Mouse (Mus musculus) CH12.LX (cell line): ENCODE results near the gene Crybg2. TPM values are rescaled to one million over a fixed set of nuclear protein-coding genes. Genes with fewer than 3 reads are reported as not detected.
A peak's percentile ranks its signal among the peaks of the same experiment; 100 is the strongest.

Source experiments
- DNase-seq: peaks from one replicate; pipeline ENCODE4 v3.0.0-alpha.2; 2013; ENCODE audit errors: extremely low read depth
- H3K27ac ChIP-seq: 2 replicates; pipeline ENCODE4 v1.5.1; 2012; ENCODE audit warnings: low read depth, mild to moderate bottlenecking, control low read depth, moderate library complexity; ENCODE audit not compliant: insufficient read depth
- H3K27me3 ChIP-seq: replicated peaks from 2 replicates; pipeline ENCODE3; 2012; ENCODE audit warnings: inconsistent platforms
- H3K36me3 ChIP-seq, 2 experiments: replicated peaks in 1 of 2; 2 replicates each; pipeline versions ENCODE3 to v1.6.1; 2012; ENCODE audit warnings: inconsistent platforms in 1 of 2, low read length in 1 of 2, mild to moderate bottlenecking in 1 of 2, mixed read lengths in 1 of 2, moderate library complexity in 1 of 2; ENCODE audit not compliant: control insufficient read depth in 1 of 2, insufficient read depth in 1 of 2
- H3K4me1 ChIP-seq, 2 experiments: 2 replicates each; pipeline ENCODE4 v1.6.1; 2012; ENCODE audit warnings: inconsistent platforms in 1 of 2, moderate library complexity in 1 of 2; ENCODE audit not compliant: insufficient read depth in 2 of 2, control insufficient read depth in 1 of 2
- H3K4me2 ChIP-seq: 2 replicates; pipeline ENCODE4 v1.6.1; 2012; ENCODE audit warnings: low read depth, mild to moderate bottlenecking, control low read depth; ENCODE audit not compliant: poor library complexity, insufficient read depth, severe bottlenecking
- H3K4me3 ChIP-seq, 3 experiments: fragments of 150-350 bp in 1 of 3; sonication (generic) in 1 of 3; replicated peaks in 1 of 3; 2 replicates each; pipeline versions ENCODE3 to v1.5.1; 2011 to 2012; ENCODE audit warnings: low read depth in 2 of 3, low read length in 2 of 3, mild to moderate bottlenecking in 2 of 3, moderate library complexity in 2 of 3, control low read depth in 1 of 3, improper control_type of control experiment in 1 of 3, inconsistent platforms in 1 of 3, mixed read lengths in 1 of 3; ENCODE audit not compliant: poor library complexity in 1 of 3
- H3K79me2 ChIP-seq: replicated peaks from 2 replicates; pipeline ENCODE4 v1.6.1; 2012; ENCODE audit warnings: mild to moderate bottlenecking, moderate library complexity; ENCODE audit not compliant: control insufficient read depth, poor library complexity, insufficient read depth, severe bottlenecking; ENCODE audit errors: extremely low read depth
- H3K9ac ChIP-seq: 2 replicates; pipeline ENCODE4 v1.6.1; 2012; ENCODE audit warnings: low read depth, mild to moderate bottlenecking, control low read depth, moderate library complexity; ENCODE audit not compliant: insufficient read depth
- H3K9me3 ChIP-seq: replicated peaks from 2 replicates; pipeline ENCODE3; 2012; ENCODE audit warnings: low read length, inconsistent platforms, mixed read lengths
- BHLHE40 ChIP-seq: IDR thresholded peaks from 2 replicates; pipeline ENCODE4 v1.6.1; 2011; ENCODE audit warnings: mild to moderate bottlenecking, low read depth, low read length, improper control_type of control experiment
- ELF1 ChIP-seq: IDR thresholded peaks from 2 replicates; pipeline ENCODE4 v1.6.1; 2014; ENCODE audit warnings: low read depth, mild to moderate bottlenecking, inconsistent platforms, low read length, improper control_type of control experiment
- EP300 ChIP-seq: IDR thresholded peaks from 2 replicates; pipeline ENCODE4 v1.6.1; 2011; ENCODE audit warnings: low read length, improper control_type of control experiment
- GABPA ChIP-seq: IDR thresholded peaks from 2 replicates; pipeline ENCODE4 v1.6.1; 2012; ENCODE audit warnings: low read depth, low read length, improper control_type of control experiment, inconsistent platforms; ENCODE audit not compliant: insufficient replicate concordance
- JUND ChIP-seq: conservative IDR thresholded peaks from 2 replicates; pipeline ENCODE4 v1.6.1; 2011; ENCODE audit warnings: low read depth, low read length, improper control_type of control experiment
- KAT2A ChIP-seq: IDR thresholded peaks from 2 replicates; pipeline ENCODE4 v1.6.1; 2012; ENCODE audit warnings: low read length, improper control_type of control experiment, inconsistent platforms; ENCODE audit not compliant: insufficient replicate concordance
- MXI1 ChIP-seq: IDR thresholded peaks from 2 replicates; pipeline ENCODE4 v1.6.1; 2011; ENCODE audit warnings: mild to moderate bottlenecking, low read depth, low read length, improper control_type of control experiment
- MYC ChIP-seq: IDR thresholded peaks from 2 replicates; pipeline ENCODE4 v1.6.1; 2011; ENCODE audit warnings: low read depth, mild to moderate bottlenecking, improper control_type of control experiment, low read length
- NRF1 ChIP-seq: IDR thresholded peaks from 2 replicates; pipeline ENCODE4 v1.6.1; 2014; ENCODE audit warnings: low read depth, mild to moderate bottlenecking, inconsistent platforms, low read length, improper control_type of control experiment, moderate library complexity
- PAX5 ChIP-seq: IDR thresholded peaks from 2 replicates; pipeline ENCODE4 v1.6.1; 2012; ENCODE audit warnings: low read length, inconsistent platforms, mixed read lengths
- POLR2A ChIP-seq: IDR thresholded peaks from 2 replicates; pipeline ENCODE4 v1.6.1; 2011; ENCODE audit warnings: low read depth, mild to moderate bottlenecking, improper control_type of control experiment, low read length
- POLR2AphosphoS2 ChIP-seq: IDR thresholded peaks from 2 replicates; pipeline ENCODE4 v1.6.1; 2011; ENCODE audit warnings: low read depth, low read length, improper control_type of control experiment
- SIN3A ChIP-seq: IDR thresholded peaks from 2 replicates; pipeline ENCODE4 v1.6.1; 2012; ENCODE audit warnings: low read length, improper control_type of control experiment, inconsistent platforms
- SMC3 ChIP-seq: IDR thresholded peaks from 2 replicates; pipeline ENCODE4 v1.6.1; 2011; ENCODE audit warnings: low read depth, low read length, improper control_type of control experiment
- TBP ChIP-seq: conservative IDR thresholded peaks from 2 replicates; pipeline ENCODE4 v1.6.1; 2011; ENCODE audit warnings: low read depth, low read length, improper control_type of control experiment
- UBTF ChIP-seq: IDR thresholded peaks from 2 replicates; pipeline ENCODE4 v1.6.1; 2012; ENCODE audit warnings: low read depth, mild to moderate bottlenecking, inconsistent platforms, low read length, improper control_type of control experiment, moderate library complexity
- USF2 ChIP-seq: conservative IDR thresholded peaks from 2 replicates; pipeline ENCODE4 v1.6.1; 2011; ENCODE audit warnings: low read depth, low read length, improper control_type of control experiment
- ZKSCAN1 ChIP-seq: IDR thresholded peaks from 2 replicates; pipeline ENCODE4 v1.6.1; 2012; ENCODE audit warnings: low read depth, inconsistent platforms, low read length, improper control_type of control experiment, borderline replicate concordance
- dilution Hi-C: fragments of 300-500 bp; cut with MboI; formaldehyde crosslinking; loops from 2 replicates; pipeline ENCODE4 v1.14.3; 2020; ENCODE audit warnings: low sequenced_read_pairs; ENCODE audit not compliant: extremely low pct_unique_long_range_greater_than_20kb, extremely low pct_ligation_motif_present
- in situ Hi-C: fragments of 300-500 bp; cut with MboI; formaldehyde crosslinking; loops from 3 replicates; pipeline ENCODE4 v1.14.3; 2019; ENCODE audit warnings: low sequenced_read_pairs, low pct_ligation_motif_present, low pct_unique_long_range_greater_than_20kb, mixed read lengths
- polyA plus RNA-seq: library from polyadenylated mRNA; unstranded; fragments of >175 nt; gene quantifications from 2 replicates; pipeline ENCODE4 v1.2.1, GENCODE M21; 2012; ENCODE audit warnings: low read depth; ENCODE audit not compliant: insufficient read length
- total RNA-seq, 2 experiments: library from RNA; depleted of rRNA; stranded (reverse); fragments of 300-350 nt in 1 of 2; fragments of >200 nt in 1 of 2; gene quantifications; 2 replicates each; pipeline ENCODE4 v1.2.3; 2012 to 2014

The Crybg2 gene
- total and polyA plus RNA-seq, 3 experiments: 3.6 to 15.6 (median 9.2) TPM

- Histone ChIP-seq H3K9ac (no peak overlapping the region), H3K9me3 (peaks cover 15% of the 10 kb centered on the region), H3K4me2 (no peak overlapping the region), H3K4me3 (no peak overlapping the region), H3K79me2 (no peaks in the 10 kb centered on the region), H3K27me3 (peaks cover 12% of the 10 kb centered on the region), H3K27ac (no peak overlapping the region), H3K4me1 (no peaks in the 10 kb centered on the region), H3K36me3 (no peaks in the 10 kb centered on the region)
- dilution Hi-C loops: no loop called here
- peak; percentile 26 for DNase-seq
- TF ChIP-seq MXI1 (peak; percentile 98), TBP (no peak), SIN3A (peak; percentile 100)
- in situ Hi-C loops: no loop called here
These were observed 40.0 kb upstream of the Crybg2 start for GRCm38 (mm10) chr4:134020621-134021020.

- no peak for DNase-seq
- Histone ChIP-seq H3K4me3 (no peak overlapping the region), H3K36me3 (no peaks in the 10 kb centered on the region), H3K27me3 (peaks cover 7% of the 10 kb centered on the region), H3K79me2 (no peaks in the 10 kb centered on the region), H3K9me3 (peaks cover 8% of the 10 kb centered on the region), H3K4me1 (no peaks in the 10 kb centered on the region), H3K4me2 (no peak overlapping the region), H3K27ac (no peak overlapping the region), H3K9ac (no peak overlapping the region)
- dilution Hi-C loops: no loop called here
- TF ChIP-seq MYC: no peak
- no peak for TF ChIP-seq KAT2A
- no peak for TF ChIP-seq GABPA
- TF ChIP-seq JUND: no peak
- no peak for TF ChIP-seq BHLHE40
- TF ChIP-seq POLR2A: no peak
- TF ChIP-seq NRF1: no peak
- no peak for TF ChIP-seq SMC3
- TF ChIP-seq ELF1: no peak
- no peak for TF ChIP-seq PAX5
- no peak for TF ChIP-seq UBTF
- TF ChIP-seq POLR2AphosphoS2: no peak
- no peak for TF ChIP-seq USF2
- no peak for TF ChIP-seq EP300
- TF ChIP-seq ZKSCAN1: no peak
- in situ Hi-C loops: no loop called here
These were observed 34.8 kb upstream of the Crybg2 start for GRCm38 (mm10) chr4:134025802-134026201.
